In genomic region chr11:79777988-79778387, GRCm38 (mm10) we compare ENCODE assay signal across 9 mouse cellular contexts.
DNase-seq lines count a peak whose midpoint lies in the region.
"Had no signal": no experiment of that assay in that cellular context is flagged by ENCODE, and none has a peak within 500 bp of the region (broad histone marks: within the 10 kb centered on the region; RNA-seq: fewer than 3 reads in every experiment).

No protein-coding gene starts in this region.

- intact Hi-C loops in heart, postnatal 10 days (cut with DNase I) = no loop called here

- DNase-seq in kidney, postnatal 14 days = peak; percentile 30
- no peak for DNase-seq in kidney, adult 8-10 months
- DNase-seq in adrenal gland, adult (ENCODE audit: inconsistent age in 2 of 2, low spot score in 1 of 2) = peak; percentile 90 to 95
- peak; percentile 80 for DNase-seq in adrenal gland, postnatal 25 days
- peak; percentile 74 to 75 for DNase-seq in heart, postnatal 10 days
- no peak for DNase-seq in Muller cell, postnatal 12 days (ENCODE audit: inconsistent ontology term)
- no peak for DNase-seq in neural tube, embryonic 10.5 days (ENCODE audit: extremely low spot score, low spot score)
- DNase-seq in thymus, postnatal 4 days = no peak
- DNase-seq: embryo, embryonic 11 days had no signal

Comparison
In these comparisons a context has a peak if more than half of its experiments do, and no peak if none do; other contexts are left out.
1. DNase-seq: peak in kidney, postnatal 14 days (single experiment), adrenal gland, adult (2 of 2), adrenal gland, postnatal 25 days (single experiment) and heart, postnatal 10 days (2 of 2); none in kidney, adult 8-10 months (0 of 2), Muller cell, postnatal 12 days (single experiment), neural tube, embryonic 10.5 days (single experiment) and thymus, postnatal 4 days (single experiment).